Mouse (Mus musculus) telencephalon, adult 2 months (tissue): ENCODE measurements around the gene Smlr1.

Source experiments
- DNase-seq: peaks from one replicate; pipeline ENCODE4 v3.0.0-alpha.2; 2011; ENCODE audit warnings: low read depth, low spot score

The Smlr1 gene

DNA sequence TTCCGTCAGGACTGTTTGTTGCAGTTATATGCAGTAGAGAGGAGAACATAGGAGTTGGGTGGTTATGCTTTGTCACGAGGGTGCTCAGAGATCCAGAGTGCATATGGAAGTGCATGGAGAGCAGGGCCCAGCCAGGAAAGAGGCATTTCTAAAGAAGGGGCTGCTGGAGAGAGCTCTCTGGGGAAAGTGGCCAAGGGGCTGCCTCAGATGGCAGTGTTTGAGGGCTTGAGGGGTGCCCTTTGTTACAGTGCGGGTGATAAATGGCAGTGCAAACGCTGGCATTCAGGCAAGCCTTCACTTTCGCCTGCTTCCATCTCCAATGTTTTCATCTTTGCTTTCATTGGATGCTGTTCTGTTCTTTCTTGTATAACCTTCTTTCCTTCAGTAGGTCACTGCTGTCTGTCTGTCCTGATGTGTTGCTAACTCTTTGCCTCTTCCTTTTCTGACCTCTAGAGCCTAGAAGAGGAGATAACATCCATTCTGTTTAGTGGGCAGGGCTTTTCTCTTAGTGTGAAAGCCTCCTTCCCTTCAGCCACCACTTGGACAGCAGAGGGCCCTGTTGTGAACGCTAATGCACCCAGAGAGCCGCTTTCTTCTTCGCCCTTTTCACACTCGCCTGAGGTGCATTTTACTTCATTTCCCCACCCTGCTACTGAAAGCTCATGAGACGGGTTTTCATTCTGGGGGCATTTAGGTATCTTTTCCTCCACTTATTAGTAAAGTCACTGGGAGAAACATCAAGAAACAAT lies 36.6 kb downstream of the Smlr1 start:
- DNase-seq, result no peak

DNA sequence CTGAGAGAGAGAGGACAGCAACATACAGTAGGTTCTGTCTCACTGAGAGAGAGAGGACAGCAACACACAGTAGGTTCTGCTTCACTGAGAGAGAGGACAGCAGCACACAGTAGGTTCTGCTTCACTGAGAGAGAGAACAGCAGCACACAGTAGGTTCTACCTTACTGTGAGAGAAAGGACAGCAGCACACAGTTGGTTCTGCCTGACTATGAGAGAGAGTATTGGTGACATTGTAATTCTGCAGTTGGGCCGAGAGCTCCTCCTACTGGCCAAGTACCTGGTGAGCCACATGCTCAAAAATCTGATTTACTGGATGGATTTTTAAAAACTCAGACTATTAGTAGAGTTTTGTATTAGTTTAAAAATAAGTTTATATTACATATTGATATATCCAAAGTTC lies 47.6 kb downstream of the Smlr1 start:
- DNase-seq, result peak; percentile 33

DNA sequence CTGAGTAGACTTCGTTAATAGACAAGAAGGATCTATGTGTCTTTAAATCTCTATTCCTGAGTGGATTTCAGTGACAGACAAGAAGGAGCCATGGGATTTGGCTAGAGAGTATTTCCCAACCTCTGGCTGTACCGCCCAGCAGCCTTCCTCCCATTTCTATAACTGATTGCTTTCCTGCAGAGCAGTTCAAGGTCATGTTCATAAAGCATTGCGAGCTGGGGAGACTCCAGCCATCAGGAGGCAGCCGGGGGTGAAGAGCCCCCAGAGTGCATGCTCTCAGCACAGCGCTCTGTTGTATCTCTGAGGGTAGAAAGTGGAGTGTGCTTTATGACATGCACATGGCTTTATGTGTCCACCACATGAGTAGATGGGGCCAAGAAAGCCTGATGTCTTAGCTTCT lies 53.3 kb downstream of the Smlr1 start:
- no peak for DNase-seq

DNA sequence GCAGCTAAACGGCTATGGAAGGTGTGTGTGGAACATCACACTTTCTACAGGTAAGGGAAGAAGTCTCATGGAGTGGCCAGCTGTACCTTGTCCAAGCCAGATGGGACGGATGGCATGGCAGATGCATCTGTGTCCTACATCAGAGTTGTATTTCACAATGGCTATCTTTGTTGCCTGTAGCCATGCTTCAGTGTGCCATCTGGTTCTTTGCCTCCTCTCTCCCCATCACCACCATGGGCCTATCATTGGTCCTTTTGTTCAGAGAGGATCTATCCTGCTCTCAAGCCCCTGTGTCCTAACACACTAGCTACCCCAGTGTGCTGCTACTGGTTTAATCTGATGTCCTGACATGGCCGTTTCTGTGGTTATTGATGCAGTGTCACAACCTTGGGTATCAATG lies 56.4 kb downstream of the Smlr1 start:
- no peak for DNase-seq
